Mouse (Mus musculus) thymus, adult 2 months (tissue): Measurements from ENCODE around the gene Kank4.
A peak's percentile ranks its signal among the peaks of the same experiment; 100 is the strongest.

ENCODE experiments used
- CTCF ChIP-seq: fragments of 200-500 bp; IDR thresholded peaks from 2 replicates; pipeline ENCODE4 v1.5.1; 2012; ENCODE audit warnings: mild to moderate bottlenecking, control low read depth, low read length, moderate library complexity, borderline replicate concordance; ENCODE audit not compliant: control insufficient read depth, poor library complexity, insufficient read depth; ENCODE audit errors: extremely low read depth
- POLR2A ChIP-seq: fragments of 200-500 bp; IDR thresholded peaks from 2 replicates; pipeline ENCODE4 v1.6.1; 2012; ENCODE audit warnings: mild to moderate bottlenecking, low read length, control low read depth, moderate library complexity; ENCODE audit not compliant: control insufficient read depth, poor library complexity, insufficient read depth; ENCODE audit errors: extremely low read depth

- TF ChIP-seq POLR2A (no peak), CTCF (peak; percentile 88; the same call in 1 of the 2 replicates)
These were observed 94.9 kb downstream of the Kank4 start for GRCm38 (mm10) chr4:98722454-98722853.
